Mouse (Mus musculus): ENCODE results near the gene Ttyh3.

GRCm38 (mm10) chr5:140634798-140635722 is 13.8 kb downstream of the Ttyh3 start:
- TF ChIP-seq CTCF (IDR thresholded peaks at IDR 0.05; ENCODE audit: borderline replicate concordance, control insufficient read depth, extremely low read depth, insufficient read depth, low read length, poor library complexity) (no peak), POLR2A (IDR thresholded peaks at IDR 0.05; ENCODE audit: control insufficient read depth, extremely low read depth, insufficient read depth, low read length, poor library complexity) (no peak)

All from thymus, adult 2 months (tissue).